ENCODE assay signal across 8 mouse cellular contexts in genomic region chr2:157135529-157136120, GRCm38 (mm10). TPM values are rescaled to one million over a fixed set of nuclear protein-coding genes. Genes with fewer than 3 reads are reported as not detected.
A peak's percentile ranks its signal among the peaks of the same experiment; 100 is the strongest.
DNase-seq lines count a peak whose midpoint lies in the region; ATAC-seq and TF ChIP-seq lines count a peak whose summit lies in the region.

No protein-coding gene starts in this region.

- peak overlapping the region; percentile 64 for H3K27ac ChIP-seq in kidney, embryonic 14.5 days (ENCODE audit: low read depth, low read length)
- H3K27ac ChIP-seq in cortical plate, adult 2 months (ENCODE audit: insufficient read depth, low read length), result no peak overlapping the region
- peak overlapping the region; percentile 36; the same call in 1 of the 2 replicates for H3K27ac ChIP-seq in hindbrain, embryonic 12.5 days
- peak overlapping the region; percentile 87 for H3K27ac ChIP-seq in midbrain, embryonic 10.5 days (replicated peaks)

- H3K4me1 ChIP-seq in kidney, embryonic 14.5 days (ENCODE audit: control insufficient read depth, insufficient read depth, low read length), result no peaks in the 10 kb centered on the region; the same call in none of the 2 replicates
- no peaks in the 10 kb centered on the region for H3K4me1 ChIP-seq in cortical plate, adult 2 months (ENCODE audit: control insufficient read depth, insufficient read depth, low read length)
- H3K4me1 ChIP-seq in hindbrain, embryonic 12.5 days, result no peaks in the 10 kb centered on the region
- peaks cover 15% of the 10 kb centered on the region for H3K4me1 ChIP-seq in midbrain, embryonic 10.5 days

- peak overlapping the region; percentile 78; the same call in 1 of the 2 replicates for H3K9ac ChIP-seq in kidney, embryonic 14.5 days (ENCODE audit: low read depth, low read length)
- H3K9ac ChIP-seq in hindbrain, embryonic 12.5 days, result peak overlapping the region; percentile 71

- no peak for TF ChIP-seq POLR2A in cortical plate, adult 2 months (IDR thresholded peaks at IDR 0.05; ENCODE audit: extremely low read depth, insufficient read depth, low read length)

- no peak for TF ChIP-seq CTCF in cortical plate, adult 2 months (IDR thresholded peaks at IDR 0.05; ENCODE audit: extremely low read depth, insufficient read depth, low read length)

- 0 out of 2 replicates have a peak, but pooled peaks cover 3% of the 10 kb centered on the region for H3K9me3 ChIP-seq in kidney, embryonic 14.5 days (ENCODE audit: control insufficient read depth, low read length)
- no peaks in the 10 kb centered on the region; the same call in 1 of the 2 replicates for H3K9me3 ChIP-seq in hindbrain, embryonic 12.5 days (replicated peaks)
- peaks cover 11% of the 10 kb centered on the region; the same call in 1 of the 2 replicates for H3K9me3 ChIP-seq in midbrain, embryonic 10.5 days (replicated peaks)

- H3K4me3 ChIP-seq in kidney, embryonic 14.5 days (ENCODE audit: low read length), result peak overlapping the region; percentile 79
- peak overlapping the region; percentile 94 for H3K4me3 ChIP-seq in cortical plate, adult 2 months (ENCODE audit: insufficient read depth, low read length)
- H3K4me3 ChIP-seq in hindbrain, embryonic 12.5 days, result peak overlapping the region; percentile 68
- peak overlapping the region; percentile 85 for H3K4me3 ChIP-seq in midbrain, embryonic 10.5 days

- 0 out of 2 replicates have a peak, but pooled peaks have one; percentile 20 for ATAC-seq in kidney, embryonic 14.5 days (ENCODE audit: low FRiP score, low TSS enrichment)
- ATAC-seq in hindbrain, embryonic 12.5 days (ENCODE audit: low FRiP score), result no peak

- 73% methylated on average over 10 of the region's 10 CpGs for WGBS in kidney, embryonic 14.5 days
- 87% methylated on average over 10 of the region's 10 CpGs for WGBS in hindbrain, embryonic 12.5 days
- 88% methylated on average over 10 of the region's 10 CpGs for WGBS in midbrain, embryonic 10.5 days

- H3K27me3 ChIP-seq in kidney, embryonic 14.5 days (ENCODE audit: control insufficient read depth, insufficient read depth, low read length), result no peaks in the 10 kb centered on the region
- no peaks in the 10 kb centered on the region for H3K27me3 ChIP-seq in hindbrain, embryonic 12.5 days
- no peaks in the 10 kb centered on the region for H3K27me3 ChIP-seq in midbrain, embryonic 10.5 days (ENCODE audit: low read depth, poor library complexity, severe bottlenecking)

- no peak for DNase-seq in kidney, postnatal 36 days
- DNase-seq in midbrain, embryonic 10.5 days (ENCODE audit: low spot score), result no peak
- no peak for DNase-seq in right cerebral cortex, postnatal 14 days
- no peak for DNase-seq in layer of hippocampus, adult 11-12 months (ENCODE audit: low spot score)
- no peak for DNase-seq in B cell, adult 2 months

- peak overlapping the region; percentile 82 for H3K4me2 ChIP-seq in kidney, embryonic 14.5 days (replicated peaks; ENCODE audit: low read depth, low read length)
- peak overlapping the region; percentile 89 for H3K4me2 ChIP-seq in hindbrain, embryonic 12.5 days (replicated peaks)

- H3K36me3 ChIP-seq in kidney, embryonic 14.5 days (ENCODE audit: control insufficient read depth, insufficient read depth, low read length), result no peaks in the 10 kb centered on the region
- no peaks in the 10 kb centered on the region for H3K36me3 ChIP-seq in hindbrain, embryonic 12.5 days
- no peaks in the 10 kb centered on the region for H3K36me3 ChIP-seq in midbrain, embryonic 10.5 days

RNA-seq across cellular contexts. Expression of gene Samhd1, which starts 0.6 kb away (rescaled TPM):
- polyA plus RNA-seq in kidney, embryonic 14.5 days (2014; fragmentation: Nextera tagmentation; extraction: Ambion mirVana), result 30.5 and 32.7 TPM in 2 replicates
- polyA plus RNA-seq in cortical plate, adult 2 months (2012; rRNA removed), result 14.7 and 15.9 TPM in 2 replicates
- 17.2 and 20.2 TPM in 2 replicates for polyA plus RNA-seq in hindbrain, embryonic 12.5 days (2016; fragmentation: Nextera tagmentation; extraction: Ambion mirVana)
- polyA plus RNA-seq in midbrain, embryonic 10.5 days (2016; fragmentation: Nextera tagmentation; extraction: Ambion mirVana), result 21.2 and 22.9 TPM in 2 replicates

RNA-seq across cellular contexts. Expression of gene Tldc2, which starts 48.8 kb away (rescaled TPM):
- polyA plus RNA-seq in kidney, embryonic 14.5 days (2014; fragmentation: Nextera tagmentation; extraction: Ambion mirVana), result 0.38 TPM in 1 of 2 replicates, not detected in the other
- not detected in 2 replicates for polyA plus RNA-seq in cortical plate, adult 2 months (2012; rRNA removed)
- polyA plus RNA-seq in hindbrain, embryonic 12.5 days (2016; fragmentation: Nextera tagmentation; extraction: Ambion mirVana), result not detected in 2 replicates
- polyA plus RNA-seq in midbrain, embryonic 10.5 days (2016; fragmentation: Nextera tagmentation; extraction: Ambion mirVana), result not detected in 2 replicates

RNA-seq across cellular contexts. Expression of gene Soga1, which starts 56.6 kb away (rescaled TPM):
- polyA plus RNA-seq in kidney, embryonic 14.5 days (2014; fragmentation: Nextera tagmentation; extraction: Ambion mirVana), result 6.3 and 6.4 TPM in 2 replicates
- polyA plus RNA-seq in cortical plate, adult 2 months (2012; rRNA removed), result 5.8 and 6.8 TPM in 2 replicates
- polyA plus RNA-seq in hindbrain, embryonic 12.5 days (2016; fragmentation: Nextera tagmentation; extraction: Ambion mirVana), result 7.7 and 8.6 TPM in 2 replicates
- 3.6 and 3.7 TPM in 2 replicates for polyA plus RNA-seq in midbrain, embryonic 10.5 days (2016; fragmentation: Nextera tagmentation; extraction: Ambion mirVana)
